Mouse (Mus musculus) embryonic facial prominence, embryonic 10.5 days (tissue): ENCODE results near the gene Gm28230. TPM values are rescaled to one million over a fixed set of nuclear protein-coding genes. Genes with fewer than 3 reads are reported as not detected.

Source experiments
- DNase-seq: peaks from one replicate; pipeline ENCODE4 v3.0.0-alpha.2; 2017; ENCODE audit warnings: low spot score
- H3K27ac ChIP-seq: fragments of 300-500 bp; sonication (generic); replicated peaks from 2 replicates; pipeline ENCODE4 v1.5.1; 2016; ENCODE audit warnings: mild to moderate bottlenecking
- H3K27me3 ChIP-seq: fragments of 300-500 bp; sonication (generic); replicated peaks from 2 replicates; pipeline ENCODE4 v1.6.1; 2016; ENCODE audit warnings: low read depth, mild to moderate bottlenecking; ENCODE audit not compliant: poor library complexity, severe bottlenecking
- H3K36me3 ChIP-seq: fragments of 300-500 bp; sonication (generic); replicated peaks from 2 replicates; pipeline ENCODE4 v1.6.1; 2016; ENCODE audit warnings: mild to moderate bottlenecking, moderate library complexity
- H3K4me1 ChIP-seq: fragments of 300-500 bp; sonication (generic); 2 replicates; pipeline ENCODE4 v1.6.1; 2016
- H3K4me3 ChIP-seq: fragments of 300-500 bp; sonication (generic); 2 replicates; pipeline ENCODE4 v1.5.1; 2016; ENCODE audit warnings: mild to moderate bottlenecking, moderate library complexity
- H3K9me3 ChIP-seq: fragments of 300-500 bp; sonication (generic); 2 replicates; pipeline ENCODE4 v1.6.1; 2016; ENCODE audit warnings: mild to moderate bottlenecking
- WGBS: fragments of 180-500 bp; shearing (Covaris S2); methylation state at CpG from one replicate; pipeline ENCODE4 v1.1.7; 2016; 5-methylcytosine and 5-hydroxymethylcytosine counted together
- polyA plus RNA-seq: library from polyadenylated mRNA; unstranded; fragments of >200 nt; fragmentation: Nextera tagmentation; extraction: Ambion mirVana; gene quantifications from 2 replicates; pipeline ENCODE4 v1.2.1, GENCODE M21; 2016

Gm28230 gene
- polyA plus RNA-seq, 1 experiment from 2014 or later, result not detected

GRCm38 (mm10) chr2:74746298-74746921, 19.9 kb downstream of the Gm28230 start:
- Histone ChIP-seq H3K27ac (peak overlapping the region; percentile 48), H3K9me3 (no peaks in the 10 kb centered on the region), H3K4me3 (peak overlapping the region; percentile 45), H3K4me1 (peaks cover 19% of the 10 kb centered on the region), H3K27me3 (peaks cover 100% of the 10 kb centered on the region), H3K36me3 (no peaks in the 10 kb centered on the region)
- peak; percentile 62 for DNase-seq
- WGBS, result under 1% methylated on average over 58 of the region's 58 CpGs

- Histone ChIP-seq H3K36me3 (no peaks in the 10 kb centered on the region), H3K4me3 (peak overlapping the region; percentile 45), H3K4me1 (peaks cover 19% of the 10 kb centered on the region), H3K27me3 (peaks cover 100% of the 10 kb centered on the region), H3K27ac (peak overlapping the region; percentile 48), H3K9me3 (no peaks in the 10 kb centered on the region)
- DNase-seq, result peak; percentile 56
- 1% methylated on average over 24 of the region's 24 CpGs for WGBS
These were observed 20.5 kb downstream of the Gm28230 start for GRCm38 (mm10) chr2:74747006-74747405.

DNA sequence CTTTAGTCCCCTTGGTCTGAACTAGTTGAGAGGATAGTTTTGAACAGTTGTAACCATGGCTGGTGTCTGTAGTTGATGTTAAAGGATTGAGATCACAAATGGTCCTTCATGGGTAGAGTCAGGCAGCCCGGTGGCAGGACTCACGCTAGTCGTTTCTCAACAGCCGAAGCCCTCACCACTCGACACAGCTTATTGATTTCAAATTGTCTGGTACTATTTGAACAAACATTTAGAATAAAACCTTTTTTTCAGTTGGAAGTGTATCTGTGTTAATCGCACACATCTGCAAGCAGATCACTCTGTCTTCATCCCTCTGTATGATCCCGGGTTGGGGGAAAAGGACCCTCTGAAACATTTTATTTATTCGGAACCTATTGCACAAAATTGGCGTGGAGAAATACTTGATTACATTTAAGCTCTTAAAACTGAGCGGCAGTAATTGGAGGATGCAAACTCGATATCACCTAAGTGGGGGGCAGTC, 21.2 kb downstream of the Gm28230 start:
- no peaks in the 10 kb centered on the region for H3K9me3 ChIP-seq
- peak overlapping the region; percentile 45; the same call in 1 of the 2 replicates for H3K4me3 ChIP-seq
- peaks cover 100% of the 10 kb centered on the region for H3K27me3 ChIP-seq
- peak; percentile 50 for DNase-seq
- H3K4me1 ChIP-seq, result peaks cover 21% of the 10 kb centered on the region
- H3K36me3 ChIP-seq, result no peaks in the 10 kb centered on the region
- WGBS, result 3% methylated on average over 11 of the region's 11 CpGs
- H3K27ac ChIP-seq, result no peak overlapping the region

GRCm38 (mm10) chr2:74748436-74748995, 22.0 kb downstream of the Gm28230 start:
- no peaks in the 10 kb centered on the region for H3K36me3 ChIP-seq
- H3K27ac ChIP-seq, result no peak overlapping the region
- H3K4me3 ChIP-seq, result no peak overlapping the region
- WGBS, result 4% methylated on average over 9 of the region's 9 CpGs
- peaks cover 28% of the 10 kb centered on the region for H3K4me1 ChIP-seq
- H3K9me3 ChIP-seq, result no peaks in the 10 kb centered on the region
- peaks cover 100% of the 10 kb centered on the region for H3K27me3 ChIP-seq
- peak; percentile 34 for DNase-seq

GRCm38 (mm10) chr2:74749337-74750121, 23.0 kb downstream of the Gm28230 start:
- no peaks in the 10 kb centered on the region for H3K36me3 ChIP-seq
- peaks cover 28% of the 10 kb centered on the region for H3K4me1 ChIP-seq
- WGBS, result under 1% methylated on average over 47 of the region's 47 CpGs
- DNase-seq, result peak; percentile 74
- peaks cover 100% of the 10 kb centered on the region for H3K27me3 ChIP-seq
- peak overlapping the region; percentile 63 for H3K27ac ChIP-seq
- H3K4me3 ChIP-seq, result peak overlapping the region; percentile 43
- H3K9me3 ChIP-seq, result no peaks in the 10 kb centered on the region

DNA sequence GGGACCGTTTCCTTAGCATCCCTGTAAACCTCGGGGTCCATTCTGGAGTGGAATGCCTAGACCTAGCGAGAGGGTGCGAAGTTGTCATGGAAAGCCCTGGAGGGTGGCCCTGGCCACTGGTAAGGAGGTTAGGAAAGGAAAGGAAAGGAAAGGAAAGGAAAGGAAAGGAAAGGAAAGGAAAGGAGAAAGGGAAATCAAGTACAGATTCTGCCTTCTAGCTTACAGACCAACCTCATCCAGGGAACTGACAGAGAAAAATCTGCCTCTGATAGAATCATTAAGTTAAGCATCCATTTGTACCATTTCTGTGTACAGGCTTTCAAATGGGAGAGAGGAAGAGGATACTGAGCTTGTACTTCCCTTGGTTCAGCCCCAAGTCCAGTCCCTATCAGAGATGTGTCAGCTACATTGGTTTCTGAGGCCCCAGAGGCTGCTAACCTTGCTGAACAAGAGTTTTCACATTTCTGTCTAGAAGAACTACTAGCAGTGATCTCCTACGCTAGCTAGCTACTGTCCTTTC, 24.3 kb downstream of the Gm28230 start:
- H3K9me3 ChIP-seq, result no peaks in the 10 kb centered on the region
- H3K36me3 ChIP-seq, result no peaks in the 10 kb centered on the region
- peak; percentile 18 for DNase-seq
- H3K4me3 ChIP-seq, result no peak overlapping the region
- peaks cover 100% of the 10 kb centered on the region for H3K27me3 ChIP-seq
- 13% methylated on average over 5 of the region's 5 CpGs for WGBS
- H3K4me1 ChIP-seq, result peaks cover 28% of the 10 kb centered on the region
- H3K27ac ChIP-seq, result no peak overlapping the region

GRCm38 (mm10) chr2:74751861-74752260, 25.3 kb downstream of the Gm28230 start:
- peaks cover 100% of the 10 kb centered on the region for H3K27me3 ChIP-seq
- no peak for DNase-seq

GRCm38 (mm10) chr2:74752431-74753174, 26.1 kb downstream of the Gm28230 start:
- Histone ChIP-seq H3K27me3 (peaks cover 100% of the 10 kb centered on the region), H3K36me3 (no peaks in the 10 kb centered on the region), H3K4me3 (peak overlapping the region; percentile 44), H3K9me3 (no peaks in the 10 kb centered on the region), H3K4me1 (peaks cover 21% of the 10 kb centered on the region), H3K27ac (peak overlapping the region; percentile 55)
- DNase-seq, result peak; percentile 60
- WGBS, result 1% methylated on average over 45 of the region's 45 CpGs

More at GRCm38 (mm10) chr2:74751861-74752260, 25.3 kb downstream of the Gm28230 start:
- Histone ChIP-seq H3K9me3 (no peaks in the 10 kb centered on the region), H3K4me1 (peaks cover 23% of the 10 kb centered on the region), H3K4me3 (no peak overlapping the region), H3K27ac (no peak overlapping the region), H3K36me3 (no peaks in the 10 kb centered on the region)
- 64% methylated on average over 1 of the region's 1 CpGs for WGBS

GRCm38 (mm10) chr2:74753175-74753523, 26.6 kb downstream of the Gm28230 start:
- WGBS, result under 1% methylated on average over 25 of the region's 25 CpGs
- Histone ChIP-seq H3K27ac (peak overlapping the region; percentile 55; the same call in 1 of the 2 replicates), H3K36me3 (no peaks in the 10 kb centered on the region), H3K4me1 (peaks cover 21% of the 10 kb centered on the region), H3K4me3 (peak overlapping the region; percentile 44), H3K9me3 (no peaks in the 10 kb centered on the region), H3K27me3 (peaks cover 100% of the 10 kb centered on the region)
- DNase-seq, result peak; percentile 59

GRCm38 (mm10) chr2:74753711-74754110, 27.2 kb downstream of the Gm28230 start:
- H3K27me3 ChIP-seq, result peaks cover 100% of the 10 kb centered on the region
- DNase-seq, result no peak
- H3K36me3 ChIP-seq, result no peaks in the 10 kb centered on the region
- peaks cover 21% of the 10 kb centered on the region for H3K4me1 ChIP-seq
- 15% methylated on average over 5 of the region's 5 CpGs for whole genome bisulfite sequencing
- no peak overlapping the region for H3K4me3 ChIP-seq
- no peaks in the 10 kb centered on the region for H3K9me3 ChIP-seq
- no peak overlapping the region for H3K27ac ChIP-seq

DNA sequence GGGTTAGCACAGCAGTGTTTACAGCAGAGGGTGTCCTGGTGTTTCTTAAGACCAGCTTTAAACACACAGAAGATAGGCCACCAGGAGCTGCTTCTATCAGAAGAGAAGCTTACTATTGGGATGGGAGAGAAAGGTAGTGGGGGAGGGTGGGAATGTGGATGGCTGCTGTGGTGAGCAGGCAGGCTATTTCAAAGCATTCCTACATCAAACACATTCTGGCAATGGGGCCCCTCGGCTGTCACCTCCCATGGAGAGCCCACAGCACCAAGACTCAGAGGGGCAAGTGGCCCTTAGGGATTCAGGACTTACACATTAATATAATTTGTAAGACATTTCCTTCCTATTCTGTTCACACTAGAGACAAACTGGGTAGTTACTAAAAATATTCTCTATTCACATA, 33.6 kb downstream of the Gm28230 start:
- peak; percentile 14 for DNase-seq
- 3% methylated on average over 1 of the region's 1 CpGs for WGBS
- Histone ChIP-seq H3K36me3 (no peaks in the 10 kb centered on the region), H3K27me3 (peaks cover 99% of the 10 kb centered on the region), H3K9me3 (no peaks in the 10 kb centered on the region), H3K4me3 (no peak overlapping the region), H3K27ac (no peak overlapping the region), H3K4me1 (peaks cover 22% of the 10 kb centered on the region)

DNA sequence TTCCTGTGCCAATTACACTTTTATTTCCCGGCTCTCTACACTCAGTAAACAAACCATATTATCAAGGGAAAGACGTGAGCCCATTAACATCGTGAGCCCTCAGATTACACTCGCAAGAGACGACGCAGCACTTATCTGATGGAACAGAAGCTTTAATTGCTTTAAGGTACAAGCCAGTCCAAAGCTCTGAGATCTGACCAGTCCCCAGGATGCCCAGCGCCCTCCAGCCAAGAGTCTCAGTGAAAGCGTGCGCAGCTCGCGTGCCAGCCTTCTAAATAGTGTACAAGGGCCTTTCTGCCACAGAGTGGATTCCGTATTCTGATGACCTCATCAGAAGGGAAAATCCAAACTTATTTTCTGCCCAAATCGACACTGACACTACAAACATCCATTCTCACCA, 35.4 kb downstream of the Gm28230 start:
- peak; percentile 23 for DNase-seq
- Histone ChIP-seq H3K36me3 (no peaks in the 10 kb centered on the region), H3K9me3 (no peaks in the 10 kb centered on the region), H3K4me1 (peaks cover 22% of the 10 kb centered on the region), H3K27ac (no peak overlapping the region), H3K4me3 (peak overlapping the region; percentile 63; the same call in 1 of the 2 replicates), H3K27me3 (peaks cover 99% of the 10 kb centered on the region)
- WGBS, result 4% methylated on average over 13 of the region's 13 CpGs
